Mouse (Mus musculus) frontal cortex, postnatal 10 days (tissue): ENCODE results near the gene Gigyf1.

Experiments
- DNase-seq, 2 experiments: peaks; one replicate each; pipeline ENCODE4 v3.0.0; 2022; ENCODE audit warnings: low spot score in 2 of 2, mixed read lengths in 1 of 2

The Gigyf1 gene

GRCm38 (mm10) chr5:137518436-137518835 is at the start of gene Gigyf1:
TSS of gene Gigyf1 (plus strand) at chr5:137518548.
- no peak for DNase-seq

- no peak for DNase-seq
Measured at GRCm38 (mm10) chr5:137472252-137472904, 46.0 kb upstream of the Gigyf1 start.

GRCm38 (mm10) chr5:137474351-137474750 is 44.0 kb upstream of the Gigyf1 start:
- DNase-seq: no peak

- no peak for DNase-seq
Measured at GRCm38 (mm10) chr5:137476964-137477363, 41.4 kb upstream of the Gigyf1 start, which contains the start of gene Zan. TSS of gene Zan (minus strand) at chr5:137477064.

- peak; percentile 41 to 65 for DNase-seq
Measured at GRCm38 (mm10) chr5:137481138-137481537, 37.2 kb upstream of the Gigyf1 start.

- peak in 1 of 2 experiments; percentile 17 for DNase-seq
Measured at GRCm38 (mm10) chr5:137481897-137482296, 36.5 kb upstream of the Gigyf1 start.

- no peak for DNase-seq
Measured at GRCm38 (mm10) chr5:137485071-137485850, 33.1 kb upstream of the Gigyf1 start.

- no peak for DNase-seq
Measured at GRCm38 (mm10) chr5:137485851-137486155, 32.5 kb upstream of the Gigyf1 start.

- no peak for DNase-seq
Measured at GRCm38 (mm10) chr5:137487616-137488015, 30.7 kb upstream of the Gigyf1 start.

- DNase-seq: peak in 1 of 2 experiments; percentile 26
Measured at GRCm38 (mm10) chr5:137491559-137491958, 26.8 kb upstream of the Gigyf1 start.

GRCm38 (mm10) chr5:137493831-137494230 is 24.5 kb upstream of the Gigyf1 start:
- DNase-seq: no peak

- DNase-seq: no peak
Measured at GRCm38 (mm10) chr5:137500186-137500585, 18.2 kb upstream of the Gigyf1 start.

- DNase-seq: peak; percentile 99 to 100
Measured at GRCm38 (mm10) chr5:137501709-137502666, 16.4 kb upstream of the Gigyf1 start, which contains the start of gene Pop7. TSS of gene Pop7 (minus strand) at chr5:137502518.

- DNase-seq: peak in 1 of 2 experiments; percentile 83
Measured at GRCm38 (mm10) chr5:137502667-137503110, 15.7 kb upstream of the Gigyf1 start.

GRCm38 (mm10) chr5:137504041-137504440 is 14.3 kb upstream of the Gigyf1 start:
- no peak for DNase-seq

GRCm38 (mm10) chr5:137510014-137510501 is 8.3 kb upstream of the Gigyf1 start:
- peak; percentile 55 to 78 for DNase-seq

GRCm38 (mm10) chr5:137510573-137511390 is 7.6 kb upstream of the Gigyf1 start:
- DNase-seq: peak in 1 of 2 experiments; percentile 56

GRCm38 (mm10) chr5:137511706-137512105 is 6.6 kb upstream of the Gigyf1 start:
- DNase-seq: no peak

- no peak for DNase-seq
Measured at GRCm38 (mm10) chr5:137512847-137513794, 5.2 kb upstream of the Gigyf1 start.
